Mouse (Mus musculus) layer of hippocampus, adult 9-10 months (tissue): ENCODE measurements around the gene Igf2bp2.

Experiments used
- DNase-seq: peaks from one replicate; pipeline ENCODE4 v3.0.0; 2022; ENCODE audit warnings: low spot score

Gene Igf2bp2

DNA sequence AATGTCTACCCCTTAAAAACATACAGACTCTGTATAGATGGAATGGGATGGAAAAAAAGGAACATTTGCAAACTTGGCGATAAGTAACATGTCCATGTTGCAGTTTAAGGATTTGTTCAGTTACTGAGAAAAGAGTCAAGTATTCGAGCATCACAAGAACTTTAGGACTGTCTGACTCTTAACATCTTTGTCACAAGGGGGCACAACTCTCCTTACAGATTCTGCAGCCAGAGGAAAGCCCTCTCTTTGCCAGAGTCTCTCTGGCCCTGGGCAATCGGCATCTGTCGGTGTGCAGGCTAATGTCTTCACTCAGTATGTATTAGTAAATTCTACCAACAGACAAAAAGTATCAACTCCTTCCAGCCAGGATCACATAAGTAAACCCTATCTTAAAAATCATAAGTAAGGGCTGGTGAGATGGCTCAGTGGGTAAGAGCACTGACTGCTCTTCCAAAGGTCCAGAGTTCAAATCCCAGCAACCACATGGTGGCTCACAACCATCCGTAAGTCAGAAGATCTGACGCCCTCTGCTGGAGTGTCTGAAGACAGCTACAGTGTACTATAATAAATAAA is 57.0 kb downstream of the Igf2bp2 start:
- no peak for DNase-seq

DNA sequence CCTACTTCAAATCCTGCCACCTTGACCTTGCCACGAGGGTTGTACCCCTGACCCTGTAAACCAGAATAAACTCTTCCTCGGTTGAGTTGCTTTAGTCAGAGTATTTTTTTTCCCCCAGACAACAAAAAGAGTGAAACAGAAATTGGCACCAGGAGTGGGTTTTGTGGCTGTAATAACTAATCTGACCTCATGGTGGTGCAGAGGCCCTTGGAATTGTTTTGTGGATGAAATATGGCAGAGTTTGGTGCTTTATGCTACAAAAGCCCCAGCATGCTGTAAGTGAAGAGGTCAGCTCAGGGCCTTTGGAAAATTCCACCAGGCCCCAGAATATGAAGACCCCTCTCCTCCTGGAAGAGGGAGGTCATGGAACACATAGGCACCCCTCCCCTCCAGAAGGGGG is 63.0 kb downstream of the Igf2bp2 start:
- DNase-seq: no peak

DNA sequence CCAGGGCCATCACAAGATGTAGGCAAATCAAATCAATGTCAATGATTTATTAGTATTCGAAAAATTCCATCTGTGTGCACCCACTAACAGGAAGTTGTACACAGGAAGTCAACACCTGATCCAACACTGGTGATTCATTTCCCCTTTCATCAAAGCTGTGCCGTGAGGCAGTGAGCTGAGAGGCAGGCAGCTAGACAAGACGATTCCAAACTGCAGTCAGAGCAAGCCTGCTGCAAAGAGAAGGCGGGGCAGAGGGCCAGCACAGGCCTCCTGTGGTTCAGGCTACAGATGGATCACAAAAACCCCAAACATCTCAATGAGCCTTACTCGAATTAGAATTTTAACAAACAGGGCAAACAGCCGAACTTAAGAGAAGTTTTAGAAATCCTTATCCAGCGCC is 65.4 kb downstream of the Igf2bp2 start:
- no peak for DNase-seq

DNA sequence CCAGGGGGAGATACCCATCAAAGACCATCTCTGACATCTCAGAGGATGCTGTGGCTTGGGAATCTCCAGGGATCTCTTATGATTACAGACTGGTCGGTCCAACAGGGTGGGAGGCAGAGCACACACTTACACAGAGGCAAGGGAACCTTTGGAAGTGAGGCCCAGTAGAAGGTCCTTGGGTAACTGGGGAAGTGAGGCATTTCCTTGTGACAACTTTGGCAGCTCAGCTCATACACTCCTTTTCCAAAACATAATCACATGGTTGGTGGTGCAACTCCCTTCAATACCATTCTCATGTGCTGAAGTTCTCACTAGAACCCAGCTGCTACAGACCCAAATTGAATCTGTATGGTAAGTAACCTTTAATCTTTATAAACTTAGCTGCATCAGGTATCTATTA is 67.3 kb downstream of the Igf2bp2 start:
- DNase-seq: no peak

DNA sequence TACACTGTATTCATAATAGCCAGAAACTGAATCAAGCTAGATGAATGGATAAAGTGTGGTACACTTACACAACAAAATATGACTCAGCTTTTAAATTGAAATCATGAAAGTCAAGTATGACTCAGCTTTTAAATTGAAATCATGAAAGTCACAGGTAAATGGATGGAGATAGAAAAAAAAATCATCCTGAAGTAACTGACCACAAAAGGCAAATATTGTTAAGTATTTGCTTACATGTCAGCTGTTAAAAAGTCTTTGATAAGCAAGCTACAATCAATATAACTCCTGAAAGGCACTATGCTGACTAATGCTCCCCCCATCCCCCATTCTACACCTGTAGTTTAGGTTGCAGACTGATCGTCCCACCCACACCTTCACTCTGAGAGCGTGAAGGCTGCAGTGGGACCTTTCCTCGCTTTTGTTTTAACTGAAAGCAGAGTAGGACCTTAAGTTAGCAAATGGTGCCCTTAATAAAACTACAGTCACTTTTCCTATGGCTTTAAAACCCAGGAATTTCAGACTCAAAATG is 71.8 kb downstream of the Igf2bp2 start:
- DNase-seq: no peak

DNA sequence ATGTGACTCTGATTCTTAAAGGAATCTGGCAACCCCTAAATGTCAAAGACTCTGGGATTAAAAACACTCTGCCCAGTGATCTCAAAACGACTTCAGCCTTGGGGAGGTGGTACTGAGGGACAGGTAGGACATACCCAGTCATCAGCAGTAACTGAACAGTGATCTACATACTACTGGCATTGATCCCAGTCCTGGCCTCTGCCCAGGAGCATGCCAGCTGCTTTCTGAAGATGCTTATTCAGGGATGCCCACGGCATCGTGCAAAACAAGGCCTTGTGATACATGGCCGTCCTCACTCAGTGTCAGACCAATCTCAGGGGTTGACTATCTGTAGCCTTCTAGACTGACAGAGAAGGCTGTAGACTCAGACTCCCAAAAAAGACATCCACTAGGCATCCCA is 77.7 kb downstream of the Igf2bp2 start:
- DNase-seq: no peak

DNA sequence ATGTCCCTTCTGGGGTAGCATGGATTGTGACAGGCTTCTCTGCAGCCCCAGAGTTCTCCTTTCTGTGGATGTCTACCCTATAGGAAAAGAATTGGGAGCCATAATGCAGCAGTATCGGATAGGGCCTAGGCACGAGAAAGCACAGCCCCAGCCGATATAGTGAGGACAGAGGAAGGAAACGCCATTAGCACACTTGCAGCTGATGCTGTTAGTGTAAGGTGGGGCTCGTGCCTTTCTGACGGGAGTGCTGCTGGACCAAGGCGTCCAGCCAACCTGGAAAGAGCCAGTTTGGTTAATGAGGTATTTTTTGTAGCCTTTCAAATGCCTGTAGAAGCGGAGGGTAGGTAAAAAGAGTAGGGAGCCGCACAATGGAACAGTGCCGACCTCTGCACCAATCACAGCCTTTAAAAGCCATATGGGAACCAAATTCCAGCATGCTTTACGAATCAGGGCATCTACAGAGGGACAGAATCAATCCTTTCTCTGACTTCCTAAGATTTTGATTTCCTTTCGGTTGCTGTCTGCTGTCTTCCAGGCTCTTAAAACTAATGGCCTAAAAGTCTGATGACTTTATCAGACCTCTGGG is 82.9 kb downstream of the Igf2bp2 start:
- DNase-seq: no peak

DNA sequence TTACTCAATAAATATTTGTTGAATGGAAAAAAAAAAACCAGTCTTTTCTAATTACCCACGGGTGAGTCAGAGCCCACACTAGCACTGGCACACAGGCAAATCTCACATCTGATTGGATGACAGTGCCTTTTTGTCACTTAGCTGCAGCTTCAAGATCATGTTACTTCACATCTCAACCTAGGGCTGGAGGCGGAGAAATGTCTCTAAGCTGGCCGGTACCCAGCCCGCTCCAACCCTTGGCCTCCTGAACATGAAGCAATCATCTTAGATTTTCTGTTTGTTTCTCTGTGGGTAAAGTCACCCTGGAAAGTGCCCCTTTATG is 86.5 kb downstream of the Igf2bp2 start:
- DNase-seq: no peak

DNA sequence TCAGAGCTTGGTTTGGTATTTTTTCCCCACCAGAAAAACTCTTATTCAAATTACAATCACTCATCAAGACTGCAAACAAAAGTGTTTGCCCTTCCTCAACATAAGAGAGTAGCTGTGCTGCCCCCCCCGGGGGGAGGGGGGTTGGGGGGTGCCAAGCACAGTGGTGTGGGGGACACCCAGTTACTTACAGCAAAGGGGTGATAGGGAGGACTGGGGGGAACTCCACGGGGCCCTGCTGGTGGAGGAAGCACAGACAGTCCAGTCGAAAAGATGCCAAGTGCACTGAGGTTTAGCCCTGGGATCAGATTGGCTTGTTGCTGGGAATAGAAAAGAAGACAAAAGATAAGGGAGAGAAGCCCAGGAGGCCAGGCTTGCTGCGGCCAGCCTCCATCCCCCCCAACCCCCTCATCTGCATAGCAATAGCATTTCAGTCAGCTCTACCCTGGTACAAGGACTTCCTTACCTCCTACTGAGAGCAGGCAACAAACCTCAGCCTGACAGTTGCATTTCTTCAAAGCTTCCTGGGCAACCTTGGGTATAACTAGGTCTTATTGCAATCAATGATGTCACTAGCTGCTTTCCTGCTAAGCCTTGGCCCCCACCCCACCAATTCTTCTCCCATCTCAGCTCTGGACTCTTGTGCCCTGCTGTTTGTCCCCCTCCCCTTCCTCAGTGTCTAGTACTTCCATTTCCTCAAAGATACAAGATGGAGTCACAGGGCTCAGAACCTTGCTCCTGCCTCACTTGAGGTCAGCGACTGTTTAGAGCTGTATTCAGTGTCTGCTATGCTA is 87.1 kb downstream of the Igf2bp2 start:
- DNase-seq: no peak

DNA sequence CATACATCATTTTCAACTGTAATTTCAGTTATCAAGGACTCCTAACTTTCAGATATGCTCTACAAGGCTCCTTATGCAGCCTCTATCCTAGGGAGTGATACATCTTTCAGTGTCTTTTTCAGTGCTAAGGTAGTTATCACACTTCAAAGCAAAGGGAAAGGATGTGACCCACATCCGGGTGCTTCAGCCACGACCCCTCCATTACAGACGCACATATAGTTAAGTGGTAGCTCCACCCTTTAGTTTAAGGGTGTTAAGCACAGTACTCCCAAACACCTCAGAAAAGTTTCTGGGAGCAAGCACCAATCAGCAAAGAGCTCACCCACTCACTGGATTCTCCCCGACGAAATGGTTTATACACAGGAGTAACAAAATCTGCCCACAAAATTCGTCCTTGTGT is 88.0 kb downstream of the Igf2bp2 start:
- DNase-seq: no peak

DNA sequence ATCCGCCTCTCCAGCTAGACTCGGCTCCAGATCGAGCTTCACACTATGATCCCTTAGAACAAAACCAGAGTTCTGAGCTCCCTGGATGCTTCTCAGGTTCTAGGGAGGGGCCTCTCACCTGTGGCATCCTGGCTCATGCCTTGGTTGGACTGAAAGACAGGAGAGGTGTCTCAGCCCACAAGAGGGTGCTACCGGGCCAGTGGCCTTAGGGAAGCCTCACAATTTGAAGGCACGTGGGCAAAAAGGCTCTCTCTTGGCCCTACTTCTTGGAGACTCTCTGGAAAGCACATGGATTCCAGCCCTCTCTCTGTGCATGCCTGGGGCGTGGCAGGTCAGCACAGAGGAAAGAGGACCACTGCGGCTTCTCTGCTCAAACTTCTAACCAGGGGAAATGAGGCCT is 91.7 kb downstream of the Igf2bp2 start:
- no peak for DNase-seq

DNA sequence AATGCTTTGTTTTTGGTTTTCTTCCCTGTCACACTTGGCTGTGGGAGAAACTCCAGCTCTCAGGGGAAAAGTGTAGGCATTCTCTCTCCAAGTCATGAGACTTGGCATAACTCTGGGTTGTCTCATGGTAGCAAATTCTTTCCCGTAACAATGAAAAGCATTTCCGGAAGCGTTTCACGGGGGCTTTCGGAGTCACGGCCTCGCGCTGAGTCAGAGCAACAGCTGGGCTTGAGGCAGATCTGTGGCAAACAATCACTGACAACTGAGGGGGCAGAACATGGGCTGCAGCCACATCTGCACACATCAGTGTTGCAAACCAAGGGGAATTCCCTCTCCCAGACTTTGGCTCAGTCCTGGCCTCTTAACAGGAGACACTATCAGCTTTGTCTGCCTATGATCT is 95.7 kb downstream of the Igf2bp2 start:
- no peak for DNase-seq

DNA sequence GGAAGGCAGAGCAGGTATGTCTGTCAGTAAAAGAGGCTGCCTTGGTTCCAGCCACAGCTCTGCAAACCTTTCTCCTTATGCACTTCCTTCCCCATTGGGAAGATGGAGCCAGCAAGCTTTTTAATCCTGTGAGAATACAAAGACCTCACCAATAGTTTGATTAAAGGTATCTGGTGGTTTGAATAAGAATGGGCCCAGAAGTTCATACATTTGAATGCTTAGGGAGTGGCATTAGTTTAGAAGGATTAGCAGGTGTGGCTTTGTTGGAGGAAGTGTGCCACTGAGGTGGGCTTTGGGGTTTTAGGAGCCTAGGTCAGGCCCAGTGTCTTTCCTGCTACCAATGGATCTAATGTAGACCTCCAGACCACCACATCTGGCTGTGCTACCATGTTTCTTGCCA is 97.6 kb downstream of the Igf2bp2 start:
- DNase-seq: no peak

DNA sequence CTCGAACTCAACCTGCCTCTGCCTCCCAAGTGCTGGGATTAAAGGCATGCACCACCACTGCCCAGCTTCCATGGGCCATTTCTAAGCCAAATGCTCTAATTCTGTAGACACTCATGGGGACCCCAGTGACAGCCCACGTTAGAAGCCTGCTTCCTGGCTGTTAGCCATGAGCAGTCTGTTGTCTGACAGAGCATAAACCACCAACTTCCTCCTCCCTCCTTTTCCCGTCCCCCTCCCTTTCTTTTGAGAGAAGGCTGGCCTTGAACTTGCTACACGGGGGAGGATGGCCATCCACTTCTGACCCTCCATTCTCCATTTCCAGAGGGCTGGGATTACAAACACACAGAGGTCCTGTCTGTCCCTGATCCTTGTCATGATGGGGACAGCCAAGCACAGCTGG is 100.8 kb downstream of the Igf2bp2 start:
- DNase-seq: no peak

DNA sequence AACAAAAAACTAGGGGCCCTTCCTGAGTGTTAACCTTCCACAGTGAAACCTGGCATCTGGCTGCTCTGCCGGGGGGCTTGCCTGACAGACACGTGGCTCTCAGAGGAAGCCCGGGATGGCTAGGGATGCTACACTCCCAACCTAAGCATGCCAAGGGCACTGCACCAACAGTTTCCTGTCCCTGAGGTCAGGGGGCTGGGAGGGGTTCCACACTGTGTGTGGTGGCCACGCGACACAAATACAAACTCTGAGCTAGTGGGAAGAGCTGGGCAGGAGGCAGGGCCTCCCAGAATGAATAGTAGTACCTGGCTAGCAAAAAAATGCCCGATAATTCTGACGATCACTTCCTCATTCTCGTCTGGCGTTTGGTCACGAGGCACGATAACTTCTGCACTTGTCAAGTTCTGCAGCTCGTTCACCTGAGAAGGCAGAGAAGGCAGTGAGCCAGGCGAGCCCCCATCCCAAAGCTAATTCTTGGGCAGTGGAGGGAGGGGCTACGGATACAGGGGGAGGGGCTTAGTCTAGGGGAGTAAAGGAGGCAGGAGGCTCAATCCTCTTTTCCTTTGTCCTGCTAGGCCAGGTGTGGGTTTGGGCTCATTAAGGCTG is 101.4 kb downstream of the Igf2bp2 start:
- no peak for DNase-seq

DNA sequence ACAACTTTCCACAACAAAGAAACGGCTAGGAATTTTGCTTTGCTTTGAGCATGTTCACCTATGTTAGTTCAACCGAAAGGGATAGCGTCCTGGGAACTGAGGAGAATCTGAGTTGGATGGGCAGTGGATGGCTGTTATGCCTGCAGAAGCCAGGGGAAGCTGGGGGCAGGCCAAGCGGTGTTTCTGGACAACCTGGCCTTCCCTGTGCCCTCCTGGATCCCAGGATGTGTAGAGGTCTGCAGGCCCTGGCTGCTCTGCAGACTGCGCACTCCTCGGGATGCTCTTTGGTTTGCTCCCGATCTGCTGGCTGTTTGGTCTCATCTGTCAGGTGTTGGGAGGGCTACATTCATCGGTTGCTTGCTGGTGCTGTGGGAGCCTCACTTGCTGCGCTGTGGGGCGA is 102.7 kb downstream of the Igf2bp2 start:
- DNase-seq: no peak

DNA sequence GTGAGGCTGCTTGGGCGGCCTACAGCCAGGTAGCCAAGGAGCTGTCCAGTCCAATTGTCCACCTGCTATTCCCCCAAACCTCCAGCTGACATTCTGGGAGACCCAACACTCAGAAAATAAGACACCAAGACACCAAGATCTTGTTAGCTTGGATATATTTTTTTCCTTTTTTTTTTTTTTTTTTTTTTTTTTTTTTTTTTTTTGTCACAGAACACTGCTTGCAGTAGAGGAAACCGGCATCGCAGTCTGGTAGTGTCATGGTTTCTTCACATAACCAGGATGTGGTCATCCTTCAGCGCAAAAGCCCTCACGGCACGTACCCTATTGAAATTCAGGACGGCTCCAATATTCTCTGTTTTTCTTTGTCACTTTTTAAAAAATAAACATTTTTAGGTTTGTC is 104.2 kb downstream of the Igf2bp2 start:
- DNase-seq: no peak

DNA sequence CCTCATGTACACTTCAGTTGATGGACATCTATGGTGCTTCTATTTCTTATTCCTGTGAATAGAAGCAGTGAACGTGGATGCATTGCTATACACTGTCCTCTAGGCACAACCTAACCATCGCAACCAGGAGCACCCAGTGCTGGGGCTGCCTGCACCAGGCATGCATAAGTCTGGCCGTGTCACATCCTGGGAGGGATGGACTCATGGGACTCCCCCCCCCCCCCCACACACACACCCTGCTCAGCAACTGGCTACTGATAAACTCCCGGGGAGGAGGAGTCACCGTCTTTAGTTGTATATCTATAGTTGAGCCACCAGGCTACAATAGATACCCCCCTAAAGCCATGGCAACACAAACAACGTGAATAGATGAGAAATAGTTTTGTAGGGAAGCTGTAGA is 105.6 kb downstream of the Igf2bp2 start:
- no peak for DNase-seq

DNA sequence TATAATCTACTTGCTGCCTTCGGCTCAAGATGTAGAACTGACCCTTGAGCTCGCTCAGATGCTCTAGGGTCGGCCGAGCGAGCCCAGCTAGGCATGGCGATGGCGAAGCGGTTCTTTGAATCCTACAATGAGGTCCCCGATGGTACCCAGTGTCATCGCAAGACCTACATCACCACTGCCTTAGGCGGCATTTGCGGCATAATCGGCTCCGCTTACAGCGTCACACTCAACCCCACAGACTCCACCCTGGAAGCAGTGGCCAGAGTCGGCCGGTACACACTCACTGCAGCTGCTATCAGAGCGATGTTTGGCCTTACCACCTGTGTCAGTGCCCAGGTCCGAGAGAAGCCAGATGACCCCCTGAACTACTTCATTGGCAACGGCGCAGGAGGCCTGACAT is 109.7 kb downstream of the Igf2bp2 start:
- DNase-seq: no peak

DNA sequence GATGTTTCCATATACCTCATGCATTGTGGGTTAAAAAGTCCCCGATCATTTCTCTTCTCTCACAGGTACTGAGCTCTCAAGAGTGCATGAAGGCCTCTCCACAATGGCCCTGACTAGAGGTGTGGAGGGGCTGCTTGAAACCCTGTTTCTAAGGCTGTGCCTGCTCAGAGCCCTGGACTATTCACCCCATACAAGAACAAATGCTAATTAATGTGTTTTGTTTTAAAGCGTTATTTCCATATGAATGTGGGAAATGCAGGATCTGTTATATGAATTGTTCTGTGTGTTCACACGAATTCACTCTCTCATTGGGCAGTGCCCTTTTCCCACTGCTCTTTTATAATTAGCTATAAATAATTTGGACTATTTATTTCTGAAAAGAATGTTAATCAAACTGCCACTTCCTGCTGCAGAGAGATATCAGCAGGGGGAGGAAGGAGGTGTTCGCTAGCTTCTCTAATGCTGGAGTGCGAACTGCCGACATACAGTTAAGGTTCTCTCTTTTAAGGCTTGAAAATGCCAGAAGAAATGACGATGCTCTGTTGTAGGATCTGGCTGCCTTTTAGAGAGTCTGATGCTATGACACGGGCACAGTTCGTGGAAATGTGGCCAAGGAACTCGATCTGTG is 116.2 kb downstream of the Igf2bp2 start:
- DNase-seq: no peak

DNA sequence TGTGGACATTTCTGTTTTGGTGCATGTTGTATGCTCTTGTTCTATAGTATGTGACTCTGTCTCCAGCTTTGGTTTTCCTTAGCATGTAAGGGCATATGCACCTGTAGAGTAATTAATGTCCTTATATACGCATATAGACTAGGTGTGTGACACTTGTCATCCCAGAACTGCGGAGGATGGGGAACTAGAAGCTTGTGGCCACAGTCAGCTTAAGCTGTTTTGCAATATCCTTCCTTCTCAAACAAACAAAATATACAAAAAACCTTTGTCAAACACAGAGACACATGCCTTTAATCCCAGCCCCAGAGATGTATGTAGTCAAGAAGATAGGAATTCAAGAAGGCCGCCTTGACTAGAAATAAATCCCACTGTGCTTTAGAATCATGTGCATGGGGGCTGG is 117.2 kb downstream of the Igf2bp2 start:
- DNase-seq: no peak

DNA sequence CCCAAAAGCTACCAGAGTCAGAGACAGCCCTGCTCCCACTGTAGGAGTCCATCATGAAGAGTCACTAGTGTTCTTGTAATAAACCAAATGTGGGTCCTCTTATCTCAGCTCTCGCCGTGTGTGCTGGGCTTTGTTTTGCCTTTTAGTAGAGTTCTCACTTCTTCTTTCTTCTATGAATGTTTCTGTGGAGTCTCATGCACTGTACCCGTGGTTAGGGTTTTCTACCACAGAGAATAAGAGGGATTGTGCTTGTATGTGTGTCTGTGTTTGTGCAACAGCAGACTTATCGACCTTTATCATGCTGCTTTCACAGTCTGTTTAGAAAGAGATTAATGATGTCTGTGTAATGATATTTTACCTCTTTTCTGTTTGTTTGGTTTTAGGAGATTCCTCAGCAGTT is 119.3 kb downstream of the Igf2bp2 start:
- no peak for DNase-seq

DNA sequence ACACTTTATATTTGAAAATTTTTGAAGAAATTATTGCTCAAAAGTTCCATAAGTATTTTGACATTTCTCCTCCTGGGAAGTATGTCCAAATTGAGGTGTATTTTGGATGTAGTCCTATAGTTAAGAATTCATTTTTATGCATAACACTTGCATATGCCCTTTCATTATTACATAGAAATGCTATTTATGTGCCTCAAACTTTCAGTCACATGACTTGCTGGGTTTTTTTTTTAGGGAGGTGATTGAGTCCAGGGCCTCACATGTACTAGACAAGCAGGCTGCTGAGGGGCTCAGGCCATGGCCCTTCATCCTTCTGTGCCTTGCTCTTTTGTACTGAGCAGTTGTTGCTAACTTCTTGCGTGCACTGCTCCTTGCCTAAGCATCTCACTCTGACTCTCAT is 123.1 kb downstream of the Igf2bp2 start:
- no peak for DNase-seq
